Mouse (Mus musculus) mouse trophoblast stem cell (cell line): ENCODE measurements around the gene Cpt1b.

Experiments used
- in situ Hi-C, 2 experiments: fragments of 300-500 bp; cut with MseI, MboI; formaldehyde crosslinking; loops; 2 replicates in 1 of 2; 3 replicates in 1 of 2; pipeline ENCODE4 v1.15.1; 2025

The Cpt1b gene

DNA sequence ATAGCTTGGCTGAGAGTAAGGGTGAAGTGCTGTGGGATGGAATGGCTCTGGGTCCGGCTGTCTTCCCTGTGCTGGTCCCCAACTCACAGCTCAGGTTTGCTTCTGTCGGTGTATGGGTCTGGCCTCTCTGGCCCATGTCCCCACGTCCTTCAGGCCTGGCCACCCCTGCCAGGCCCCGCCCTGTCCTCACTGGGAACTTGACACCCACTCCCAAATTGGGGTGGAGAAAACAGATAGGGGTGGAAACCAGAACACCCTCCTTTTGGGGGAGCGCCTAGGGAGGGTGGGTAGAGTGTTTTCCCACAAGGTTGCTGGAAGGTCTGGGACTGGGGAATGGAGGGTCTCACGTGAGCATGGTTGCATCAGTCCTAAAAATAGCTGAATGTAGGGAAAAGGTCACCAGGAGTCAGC, at the start of gene Cpt1b:
Cpt1b (minus strand) TSS at position 153 of the 411 bp plus-strand sequence.
- in situ Hi-C loops: no loop called here

DNA sequence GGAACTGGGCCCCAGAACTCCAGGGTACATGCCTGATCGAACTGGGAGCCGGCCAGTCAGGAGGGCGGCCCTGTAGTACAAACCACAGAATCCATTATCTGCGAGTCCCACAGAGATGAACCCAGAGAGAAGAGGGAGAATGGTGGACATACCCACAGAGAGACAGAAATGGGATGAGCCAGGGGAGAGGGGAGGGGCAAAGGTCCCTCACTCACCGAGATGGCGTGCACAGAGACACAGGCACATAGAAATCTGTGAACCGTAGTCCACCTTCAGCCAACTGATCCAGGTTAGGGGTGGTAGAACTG, 49.6 kb upstream of the Cpt1b start:
- in situ Hi-C loops: no loop called here

DNA sequence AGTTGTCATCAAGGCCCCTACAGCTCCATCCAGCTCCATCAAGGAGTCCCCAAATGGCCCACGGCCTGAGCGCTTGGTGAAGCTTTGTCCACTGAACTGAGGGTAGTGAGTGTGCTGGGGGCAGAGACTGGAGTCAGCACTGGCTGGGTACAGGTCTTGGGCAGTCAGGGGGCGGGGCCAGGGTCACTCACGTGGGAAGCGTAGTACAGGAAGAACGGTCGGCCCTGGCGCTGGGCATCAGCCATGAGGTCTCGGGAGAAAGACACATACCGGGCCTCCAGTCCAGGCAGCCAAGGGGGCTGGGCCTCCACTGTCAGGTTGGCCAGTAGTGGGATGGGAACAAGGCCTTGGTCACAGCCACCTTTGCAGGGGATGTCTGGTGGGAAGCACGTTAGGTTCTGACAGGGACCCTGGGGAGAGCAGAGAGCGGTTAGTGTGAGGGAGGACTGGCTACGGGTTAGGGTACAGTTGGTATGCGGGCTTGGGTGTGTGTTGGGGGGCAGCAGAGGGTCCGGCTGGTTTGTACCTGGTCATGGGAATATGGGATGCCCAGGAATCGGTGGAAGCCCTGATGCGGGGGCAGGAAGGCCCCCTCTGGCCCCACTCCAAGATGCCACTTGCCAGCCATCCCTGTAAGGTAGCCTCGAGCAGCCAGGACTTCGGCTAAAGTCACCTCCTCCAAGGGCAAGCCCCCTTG, 49.1 kb upstream of the Cpt1b start:
- in situ Hi-C loops: no loop called here

DNA sequence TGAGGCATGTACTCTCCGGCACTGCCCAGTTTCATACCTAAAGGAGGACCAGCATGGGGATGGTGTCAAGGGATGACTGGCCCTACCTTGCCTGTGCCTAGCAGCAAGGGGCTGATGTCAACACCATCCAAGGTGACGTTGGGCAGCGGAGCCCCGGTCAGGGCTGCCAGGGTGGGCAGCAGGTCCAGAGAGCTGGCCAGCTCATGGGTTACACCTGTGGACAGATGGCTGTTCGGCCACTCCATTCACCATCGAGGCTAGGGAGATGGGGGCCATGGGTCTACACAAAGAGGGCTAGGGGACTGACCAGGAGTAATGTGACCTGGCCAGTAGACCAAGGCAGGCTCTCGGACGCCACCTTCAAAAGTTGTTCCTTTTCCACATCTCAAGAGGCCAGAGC, 48.3 kb upstream of the Cpt1b start:
- in situ Hi-C loops: no loop called here

DNA sequence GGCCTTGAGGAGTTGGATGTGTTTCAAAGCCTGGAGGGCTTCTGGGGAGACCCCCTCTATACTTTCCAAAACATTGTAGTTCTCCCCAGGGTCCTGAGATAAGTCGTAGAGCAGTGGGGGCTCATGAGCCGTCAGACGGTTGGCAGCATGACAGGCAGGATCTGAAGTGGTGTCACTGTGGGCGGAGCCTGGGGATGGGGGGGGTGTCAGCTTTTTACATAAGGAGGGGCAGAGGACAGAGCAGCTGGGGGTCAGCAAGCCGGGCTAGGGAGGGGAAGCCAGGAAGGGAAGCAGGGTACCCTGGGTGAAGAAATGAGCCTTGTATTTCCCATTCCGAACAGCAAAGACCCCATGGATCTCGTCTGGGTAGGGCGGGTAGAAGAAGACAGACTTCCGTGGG, 47.7 kb upstream of the Cpt1b start:
- in situ Hi-C loops: no loop called here

DNA sequence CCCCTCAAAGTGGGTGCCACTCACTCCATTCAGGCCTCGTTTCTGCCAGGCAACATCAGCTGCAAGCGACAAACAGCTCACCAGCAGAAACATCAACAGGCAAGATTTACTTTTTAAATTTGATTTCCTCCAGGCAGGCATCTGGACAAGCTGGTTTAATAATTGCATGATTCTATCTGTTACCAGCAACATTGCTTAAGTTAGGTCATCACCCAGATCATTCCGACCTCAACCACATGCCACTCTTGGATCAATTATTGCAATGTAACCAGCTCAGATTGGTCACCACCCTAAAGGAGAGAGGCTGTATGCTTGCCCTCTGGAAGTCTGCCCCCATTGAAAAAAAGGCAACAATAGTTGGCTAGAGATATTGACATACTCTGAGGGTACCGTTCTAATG, 45.8 kb upstream of the Cpt1b start:
- in situ Hi-C loops: no loop called here

DNA sequence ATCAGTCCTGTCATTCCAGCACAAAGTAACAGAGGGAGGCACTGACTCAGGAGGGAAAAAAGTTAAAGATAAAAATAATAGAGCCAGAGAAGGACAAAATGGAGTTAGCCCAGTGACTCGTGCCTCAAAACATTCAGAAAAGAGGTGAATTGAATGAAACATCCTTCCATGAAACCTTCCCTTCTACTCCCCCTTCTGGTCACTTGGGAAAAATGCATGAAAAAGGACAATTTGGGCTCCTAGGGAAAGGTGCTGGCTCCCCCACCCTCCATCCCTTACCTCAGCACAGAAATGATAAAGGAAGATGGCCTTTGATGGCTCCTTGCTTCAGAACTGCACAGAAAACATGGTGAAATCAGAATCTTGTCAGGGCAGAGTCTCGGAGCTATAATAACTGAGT, 42.9 kb upstream of the Cpt1b start:
- in situ Hi-C loops: no loop called here

DNA sequence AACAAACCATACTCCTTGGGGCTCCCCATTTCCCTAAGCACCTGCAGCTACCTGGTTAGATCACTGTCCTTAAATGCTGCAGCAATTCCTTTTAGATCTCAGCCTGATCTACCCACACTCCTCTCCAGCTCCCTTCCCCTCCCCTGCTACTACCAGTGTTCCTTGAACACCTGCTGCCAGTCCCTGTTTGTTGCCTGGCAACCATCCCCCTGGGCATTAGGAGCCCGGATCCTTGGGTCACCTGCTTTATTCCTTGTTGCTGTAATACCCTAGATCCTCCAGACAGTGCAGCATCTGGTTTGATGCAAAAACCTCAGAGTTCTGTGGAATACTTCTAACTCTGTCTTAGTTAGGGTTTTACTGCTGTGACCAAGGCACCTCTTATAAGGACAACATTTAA, 39.4 kb upstream of the Cpt1b start:
- in situ Hi-C loops: no loop called here

DNA sequence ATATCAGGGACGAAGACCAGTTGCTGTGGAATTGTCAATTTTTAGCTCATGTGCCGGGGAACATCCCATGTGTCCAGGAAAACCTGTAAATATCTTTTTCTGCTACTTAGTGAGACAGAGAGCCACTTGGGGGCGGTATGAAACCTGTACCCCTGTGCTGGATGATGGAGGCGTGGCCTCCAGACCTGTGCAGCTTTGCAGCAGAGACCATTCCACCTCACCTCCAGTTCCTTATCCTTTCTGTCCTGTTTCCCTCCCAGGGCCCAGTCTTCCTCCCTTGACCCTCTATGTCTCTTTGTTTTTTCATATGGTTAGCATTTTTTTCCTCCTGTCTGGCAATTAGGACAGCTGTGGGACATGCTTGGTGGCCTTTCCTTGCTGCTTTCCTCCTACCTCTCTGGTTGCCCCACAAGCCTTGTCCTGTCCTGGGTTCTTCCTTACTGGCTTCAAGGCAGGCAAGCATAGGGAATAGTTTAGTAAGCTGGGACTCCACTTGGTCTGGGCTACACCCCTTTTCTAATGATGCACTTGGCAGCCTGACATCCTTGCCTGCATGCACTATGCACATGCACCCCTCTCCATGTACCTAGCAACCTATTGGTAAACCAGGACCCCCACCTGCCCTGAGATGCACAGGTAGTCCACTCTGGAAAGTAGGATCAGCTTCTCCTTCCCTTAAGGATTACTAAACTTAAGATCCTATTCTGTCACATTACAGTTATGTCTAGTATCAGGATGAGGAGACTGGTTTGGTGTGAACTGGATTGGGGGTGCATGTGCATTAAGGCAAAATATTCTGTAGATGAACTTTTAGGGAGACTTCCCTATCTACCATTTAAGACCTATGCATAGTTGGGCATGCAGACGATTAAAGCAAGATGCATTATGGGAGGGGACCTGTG, 37.9 kb upstream of the Cpt1b start:
- in situ Hi-C loops: no loop called here

DNA sequence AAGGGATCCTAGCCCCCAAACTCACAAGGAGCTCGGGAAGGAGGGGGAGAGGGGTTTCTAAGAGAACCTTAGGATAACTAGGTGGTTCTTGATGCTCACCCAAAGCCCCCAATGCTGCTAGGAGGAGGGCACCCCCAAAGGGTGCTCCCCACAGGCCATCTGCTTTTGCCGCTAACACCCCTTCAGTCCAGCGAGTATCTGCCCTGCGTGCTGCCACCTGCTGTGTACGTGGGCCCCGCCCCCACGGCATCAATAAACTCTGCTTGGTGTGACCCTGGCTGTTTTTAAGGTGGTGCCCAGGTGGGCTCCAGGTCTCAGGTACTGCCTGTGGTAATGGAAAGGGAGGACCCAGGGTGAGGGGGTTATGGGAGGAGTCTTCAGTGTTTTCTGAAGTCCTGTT, 36.5 kb upstream of the Cpt1b start:
- in situ Hi-C loops: no loop called here

DNA sequence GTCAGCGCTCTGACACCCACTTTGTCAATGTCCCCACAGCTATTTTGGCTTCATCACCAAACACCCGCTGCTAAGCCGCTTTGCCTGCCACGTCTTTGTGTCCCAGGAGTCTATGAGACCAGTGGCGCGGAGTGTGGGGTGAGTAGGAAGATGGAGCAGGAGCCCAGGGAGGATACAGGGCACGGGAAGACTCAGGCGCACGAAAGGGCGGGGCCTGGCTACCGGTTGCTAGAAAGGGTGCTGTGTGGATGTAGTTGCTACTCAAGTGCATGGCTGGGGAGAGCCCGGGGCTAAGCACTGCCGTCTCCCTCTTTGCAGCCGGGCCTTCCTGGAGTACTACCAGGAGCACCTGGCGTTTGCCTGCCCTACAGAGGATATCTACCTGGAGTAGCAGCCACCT, 35.7 kb upstream of the Cpt1b start:
- in situ Hi-C loops: no loop called here

DNA sequence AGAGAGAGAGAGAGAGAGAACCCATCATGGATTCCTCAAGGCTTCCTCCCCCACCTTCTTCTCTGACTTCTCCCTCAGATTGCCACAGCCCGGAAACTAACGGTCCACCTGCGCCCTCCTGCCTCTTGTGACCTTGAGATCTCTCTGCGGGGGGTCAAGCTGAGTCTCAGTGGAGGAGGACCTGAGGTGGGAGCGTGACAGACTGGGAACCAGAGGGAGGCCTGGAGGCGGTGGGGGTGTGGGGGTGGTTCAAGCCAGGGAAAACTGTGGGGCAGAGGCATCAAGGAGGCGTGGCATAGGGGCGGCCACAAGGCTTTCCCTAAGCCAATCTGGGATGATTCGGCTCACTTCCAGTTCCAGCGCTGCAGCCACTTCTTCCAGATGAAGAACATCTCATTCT, 34.6 kb upstream of the Cpt1b start:
- in situ Hi-C loops: no loop called here

DNA sequence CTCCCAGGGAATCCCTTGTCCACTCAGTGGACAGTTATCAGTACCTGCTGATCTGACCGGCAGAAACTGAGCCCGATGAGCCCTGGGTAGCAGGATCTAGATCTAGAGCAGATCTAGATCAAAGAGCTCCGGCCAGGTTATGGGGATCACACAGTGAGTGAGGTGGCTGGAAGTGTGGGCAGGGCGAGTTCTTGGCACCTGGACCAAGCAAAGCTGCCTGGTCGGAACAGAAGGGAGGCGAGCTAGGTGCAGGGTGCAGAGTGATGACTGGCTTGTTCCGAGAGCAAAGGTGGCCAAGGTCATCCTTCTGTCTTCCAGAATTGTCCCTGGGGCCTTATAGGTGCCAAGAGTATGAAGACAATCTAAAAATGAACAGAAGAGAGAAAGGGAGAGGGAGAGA, 34.2 kb upstream of the Cpt1b start:
- in situ Hi-C loops: no loop called here

DNA sequence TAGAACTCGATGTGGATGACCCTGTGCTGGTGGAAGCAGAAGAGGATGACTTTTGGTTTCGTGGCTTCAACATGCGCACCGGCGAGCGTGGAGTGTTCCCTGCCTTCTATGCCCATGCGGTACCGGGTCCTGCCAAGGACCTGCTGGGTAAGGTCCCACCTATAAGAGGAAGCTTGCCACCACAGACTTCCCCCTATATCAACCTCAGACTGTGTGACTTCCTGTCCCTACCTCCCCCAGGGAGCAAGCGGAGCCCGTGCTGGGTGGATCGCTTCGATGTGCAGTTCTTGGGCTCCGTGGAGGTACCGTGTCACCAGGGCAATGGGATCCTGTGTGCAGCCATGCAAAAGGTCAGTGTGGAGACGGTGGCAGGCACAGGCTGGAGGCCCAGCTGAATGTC, 33.3 kb upstream of the Cpt1b start:
- in situ Hi-C loops: no loop called here

DNA sequence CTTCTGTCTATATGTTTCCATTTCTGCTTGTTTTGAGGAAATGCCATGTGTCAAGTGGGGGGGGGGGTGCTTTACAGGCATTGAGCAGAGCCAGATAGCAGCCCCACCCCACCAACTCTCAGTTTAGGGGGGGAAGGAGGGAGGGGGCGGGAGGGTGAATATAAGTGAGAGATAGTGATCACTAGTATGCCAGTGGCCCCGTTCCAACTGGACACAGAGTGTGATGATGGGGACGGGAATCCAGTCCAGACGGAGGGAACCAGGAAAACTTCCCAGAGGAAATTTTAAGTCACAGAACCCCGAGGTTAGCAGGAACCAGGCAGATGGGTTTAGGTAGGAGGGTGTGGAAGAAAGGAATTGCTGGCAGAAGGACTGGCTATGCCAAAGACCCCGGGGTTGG, 30.0 kb upstream of the Cpt1b start:
- in situ Hi-C loops: no loop called here

DNA sequence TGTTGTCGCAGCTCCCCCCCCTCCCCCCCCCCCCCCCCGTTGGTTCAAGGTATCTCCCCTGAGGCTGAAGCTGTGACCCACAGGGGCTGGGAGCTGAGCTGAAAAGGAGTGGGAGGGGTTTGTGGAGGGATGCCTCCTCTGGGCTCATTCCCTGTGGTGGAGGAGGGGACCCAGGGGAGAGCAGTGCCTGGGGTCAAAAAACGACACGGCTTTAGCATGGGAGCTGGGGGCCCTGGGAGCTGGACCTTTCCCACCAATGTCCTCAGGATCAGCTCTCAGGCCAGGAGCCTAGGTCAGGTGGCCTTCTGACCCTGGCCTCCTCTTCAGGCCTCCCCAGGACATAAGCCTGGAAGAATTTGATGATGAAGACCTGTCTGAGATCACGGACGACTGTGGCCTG, 29.2 kb upstream of the Cpt1b start:
- in situ Hi-C loops: no loop called here

DNA sequence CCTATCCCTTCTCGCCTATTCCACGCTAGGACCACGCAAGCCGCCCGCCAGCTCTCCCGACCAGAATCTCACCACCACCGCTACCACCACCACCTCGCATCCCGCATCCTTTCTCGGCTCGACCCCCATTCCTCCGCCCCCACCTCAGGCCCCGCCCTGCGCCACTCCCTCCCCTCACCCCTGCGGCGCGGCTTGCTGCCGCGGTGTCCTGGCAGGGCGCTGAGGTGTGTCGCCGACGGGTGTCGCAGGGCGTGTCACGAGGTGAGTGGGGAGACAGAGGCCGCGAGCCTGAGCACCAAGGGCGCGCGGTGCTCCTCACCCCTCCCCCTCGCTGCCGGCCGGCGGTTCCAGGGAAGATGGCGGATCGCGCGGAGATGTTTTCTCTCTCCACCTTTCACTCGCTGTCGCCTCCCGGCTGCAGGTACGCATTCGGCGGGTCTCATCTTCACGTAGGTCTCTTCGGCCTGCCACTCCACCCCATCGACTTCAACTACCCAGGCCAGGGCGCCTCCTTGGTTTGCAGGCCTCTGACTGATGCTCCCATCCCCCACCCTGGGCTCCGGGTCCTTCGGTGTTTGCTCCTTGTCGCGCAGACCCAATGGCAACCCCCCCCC, 28.3 kb upstream of the Cpt1b start, which contains the start of gene Mapk8ip2:
Mapk8ip2 (plus strand) TSS at position 49 of the 614 bp plus-strand sequence.
- in situ Hi-C loops: no loop called here

DNA sequence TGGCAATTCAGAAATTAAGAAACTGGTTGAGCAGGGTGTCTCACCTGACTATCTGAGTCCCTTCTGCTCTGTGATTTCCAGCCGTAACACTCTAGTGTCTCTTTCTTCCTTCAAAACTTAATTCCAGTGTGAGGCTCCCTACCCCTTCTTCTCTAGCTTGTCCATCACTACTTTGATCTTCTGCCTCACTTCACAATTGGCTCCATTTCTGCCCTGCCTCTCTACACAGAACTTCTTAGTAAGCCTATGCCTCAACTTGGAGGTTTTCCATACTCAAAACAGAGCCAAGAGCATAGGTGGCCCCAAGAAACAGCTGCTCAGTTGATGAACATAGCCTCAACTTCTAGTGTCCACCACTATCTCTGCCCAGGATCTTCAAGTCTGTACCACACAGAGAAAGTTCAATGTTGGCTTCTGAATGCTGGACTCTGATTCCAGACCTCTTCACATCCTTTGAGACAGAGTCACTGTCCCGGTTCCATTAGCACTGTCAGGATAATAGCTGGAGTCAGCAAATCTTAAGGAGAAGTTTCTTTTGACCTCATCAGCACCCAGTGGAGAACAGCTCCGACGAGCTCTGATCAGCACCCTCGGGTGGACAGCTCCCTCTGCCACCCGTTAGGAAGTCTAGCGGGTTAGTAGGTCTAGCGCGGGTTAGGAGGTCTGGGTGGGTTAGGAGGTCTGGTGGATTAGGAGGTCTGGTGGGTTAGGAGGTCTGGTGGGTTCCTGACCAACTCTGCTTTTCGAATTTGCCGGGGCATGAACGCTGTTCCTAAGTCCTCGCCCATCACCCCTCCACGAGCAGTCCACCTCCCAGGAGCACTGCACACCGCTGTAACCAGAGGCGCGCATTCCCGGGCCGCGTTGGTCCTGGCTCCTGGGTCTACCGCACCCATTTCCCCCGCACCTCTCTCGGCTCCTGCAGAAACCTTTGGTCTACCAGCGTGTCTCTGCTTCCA, 27.5 kb upstream of the Cpt1b start:
- in situ Hi-C loops: no loop called here

DNA sequence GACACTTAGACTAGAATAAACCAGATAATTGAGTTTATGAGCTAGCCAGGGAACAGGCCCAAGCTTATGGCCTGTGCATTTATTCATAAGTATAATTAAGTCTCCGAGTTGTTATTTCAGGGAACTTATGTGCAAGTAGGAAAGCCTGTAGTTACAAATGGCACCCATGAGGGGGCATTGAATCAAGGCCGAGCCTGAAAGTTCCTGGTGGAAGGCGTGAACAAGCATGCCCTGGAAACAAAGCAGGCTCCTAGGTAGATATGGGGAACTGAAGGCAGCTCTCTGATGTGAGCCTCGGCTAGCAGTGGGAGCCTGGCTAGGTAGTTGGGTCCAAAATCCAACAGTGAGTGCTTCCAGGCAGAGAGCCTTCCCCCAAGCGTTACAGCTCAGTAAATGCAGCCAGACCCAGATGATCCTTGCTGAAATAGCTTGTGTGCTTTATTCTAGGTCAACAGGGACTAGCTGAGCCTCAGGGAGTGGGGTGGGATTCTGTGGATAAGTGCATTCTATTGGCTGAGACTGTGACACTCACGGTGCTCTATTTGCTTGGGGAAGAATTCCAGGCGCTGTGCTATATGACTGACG, 16.9 kb upstream of the Cpt1b start:
- in situ Hi-C loops: no loop called here

DNA sequence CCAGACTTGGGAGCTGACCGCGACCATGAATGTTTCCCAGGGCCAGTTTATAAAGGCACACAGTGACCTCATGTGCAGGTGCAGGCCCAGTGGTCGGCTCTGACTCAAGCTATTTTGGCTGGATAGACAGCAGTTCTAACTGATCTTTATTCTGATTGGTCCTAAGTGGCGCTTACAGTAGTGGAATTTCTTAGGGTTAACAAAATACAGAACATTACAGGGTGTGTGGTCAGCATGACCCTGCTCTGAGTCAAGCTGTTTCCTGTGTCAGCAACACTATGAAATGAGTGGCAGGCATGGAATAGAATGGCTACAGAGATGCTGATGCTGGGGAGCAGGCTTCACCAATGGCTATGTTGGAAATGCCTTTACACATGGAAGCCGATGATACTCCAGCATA, 10.2 kb upstream of the Cpt1b start:
- in situ Hi-C loops: no loop called here

DNA sequence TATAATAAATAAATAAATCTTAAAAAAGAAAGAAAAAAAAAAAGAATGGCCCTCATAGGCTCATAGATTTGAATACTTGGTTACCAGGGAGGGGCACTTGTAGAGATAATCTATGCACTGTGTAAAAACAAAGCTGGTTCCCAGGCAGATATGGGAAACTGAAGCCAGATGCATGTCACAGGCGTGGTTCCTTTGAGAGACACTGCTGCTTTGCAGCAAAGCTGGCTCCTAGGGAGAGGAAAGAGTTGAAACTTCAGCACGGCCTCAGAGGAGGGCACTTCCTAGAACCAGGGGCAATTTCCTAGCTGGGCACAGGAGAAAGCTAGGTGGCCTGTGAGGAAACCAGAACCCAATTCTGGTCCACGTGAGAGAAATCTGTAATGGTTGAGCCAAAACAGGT, 8.5 kb upstream of the Cpt1b start:
- in situ Hi-C loops: no loop called here
